Mouse (Mus musculus) limb, embryonic 11.5 days (tissue): ENCODE measurements around the gene Ttc39b. TPM values are rescaled to one million over a fixed set of nuclear protein-coding genes. Genes with fewer than 3 reads are reported as not detected.

ENCODE experiments used
- ATAC-seq: fragments of 200-750 bp; cut with Nextera tagmentation; 2 replicates; pipeline ENCODE4 v1.8.0; 2017; ENCODE audit warnings: low read depth; ENCODE audit not compliant: insufficient number of reproducible peaks, low FRiP score, low TSS enrichment
- DNase-seq: peaks from one replicate; pipeline ENCODE4 v3.0.0-alpha.2; 2015; ENCODE audit warnings: low spot score
- H3K27ac ChIP-seq: fragments of 300-500 bp; sonication (generic); replicated peaks from 2 replicates; pipeline ENCODE4 v1.5.1; 2014; ENCODE audit warnings: low read depth, mild to moderate bottlenecking, low read length
- H3K27me3 ChIP-seq: fragments of 300-500 bp; sonication (generic); 2 replicates; pipeline ENCODE4 v1.6.1; 2014; ENCODE audit warnings: mild to moderate bottlenecking, low read length, mixed read lengths; ENCODE audit not compliant: control insufficient read depth, insufficient read depth
- H3K36me3 ChIP-seq: fragments of 300-500 bp; sonication (generic); 2 replicates; pipeline ENCODE4 v1.6.1; 2014; ENCODE audit warnings: mild to moderate bottlenecking, low read length, moderate library complexity, mixed read lengths; ENCODE audit not compliant: control insufficient read depth, insufficient read depth
- H3K4me1 ChIP-seq: fragments of 300-500 bp; sonication (generic); 2 replicates; pipeline ENCODE4 v1.6.1; 2014; ENCODE audit warnings: low read length, mixed read lengths; ENCODE audit not compliant: control insufficient read depth, insufficient read depth
- H3K4me2 ChIP-seq: fragments of 300-500 bp; sonication (generic); 2 replicates; pipeline ENCODE4 v1.6.1; 2014; ENCODE audit warnings: low read depth, mild to moderate bottlenecking, moderate library complexity; ENCODE audit not compliant: severe bottlenecking
- H3K4me3 ChIP-seq: fragments of 300-500 bp; sonication (generic); 2 replicates; pipeline ENCODE4 v1.5.1; 2014; ENCODE audit warnings: low read depth, low read length
- H3K9ac ChIP-seq: fragments of 300-500 bp; sonication (generic); 2 replicates; pipeline ENCODE4 v1.6.1; 2014; ENCODE audit warnings: mild to moderate bottlenecking, low read length
- H3K9me3 ChIP-seq: fragments of 300-500 bp; sonication (generic); 2 replicates; pipeline ENCODE4 v1.6.1; 2016; ENCODE audit warnings: low read length; ENCODE audit not compliant: control insufficient read depth
- whole genome bisulfite sequencing: fragments of 180-500 bp; shearing (Covaris S2); extraction: QIAGEN DNeasy Blood & Tissue Kit; methylation state at CpG from one replicate; pipeline ENCODE4 v1.1.7; 2014; 5-methylcytosine and 5-hydroxymethylcytosine counted together
- polyA plus RNA-seq: library from polyadenylated mRNA; unstranded; fragments of >200 nt; fragmentation: Nextera tagmentation; extraction: Ambion mirVana; gene quantifications from 2 replicates; pipeline ENCODE4 v1.2.1, GENCODE M21; 2014

The Ttc39b gene
- polyA plus RNA-seq, 1 experiment from 2014 or later: 2.2 TPM

DNA sequence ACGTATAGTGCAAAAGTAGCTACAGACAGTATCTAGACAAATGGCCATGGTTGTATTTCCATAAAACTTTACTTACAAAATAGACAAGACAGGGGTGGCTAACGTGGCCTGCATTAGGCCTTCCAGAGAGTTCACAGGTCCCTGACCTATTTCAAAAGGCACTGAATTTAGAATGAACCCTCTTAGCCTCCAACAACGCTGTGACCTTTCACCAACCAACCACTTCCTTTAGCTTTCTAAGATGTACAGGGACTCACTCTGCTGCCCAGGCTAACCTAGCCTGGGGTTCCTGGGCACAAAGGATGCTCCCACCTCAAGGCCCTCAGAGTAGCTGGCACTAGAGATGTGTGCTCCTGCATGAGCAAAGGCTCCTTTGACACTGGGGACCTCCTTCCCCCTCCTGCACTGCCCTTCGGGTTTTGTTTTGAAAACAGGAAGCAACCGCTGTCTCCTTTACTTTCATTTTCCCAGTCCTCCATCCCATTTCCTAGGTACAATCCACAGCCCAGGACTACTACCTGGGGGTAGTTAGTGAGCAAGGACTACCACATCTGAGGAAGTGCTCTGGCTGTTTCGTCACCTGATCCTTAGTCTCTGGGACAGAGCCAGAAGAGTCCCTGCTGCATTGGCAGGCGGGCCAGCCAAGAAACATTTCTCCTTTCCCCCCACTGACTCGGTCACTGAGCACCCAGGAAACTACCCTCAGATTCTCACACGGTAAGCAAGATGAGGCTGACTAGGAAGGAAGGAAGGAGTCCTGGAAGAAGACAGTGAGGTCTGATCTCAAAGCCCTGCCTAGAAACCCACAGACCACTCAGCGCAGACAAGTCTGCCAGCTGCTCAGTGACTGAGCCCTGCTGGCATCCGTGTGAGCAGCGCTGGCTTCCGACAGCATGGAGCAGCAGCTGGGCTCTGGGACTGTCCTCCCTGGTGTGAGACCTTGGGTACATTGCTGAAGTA, 8.9 kb downstream of the Ttc39b start:
- no peak overlapping the region for H3K9ac ChIP-seq
- H3K27ac ChIP-seq: no peak overlapping the region
- 57% methylated on average over 13 of the region's 13 CpGs for WGBS
- ATAC-seq (no peak), DNase-seq (no peak)
- H3K27me3 ChIP-seq: no peaks in the 10 kb centered on the region
- H3K4me2 ChIP-seq: no peak overlapping the region
- H3K36me3 ChIP-seq: no peaks in the 10 kb centered on the region
- no peak overlapping the region for H3K4me3 ChIP-seq
- H3K4me1 ChIP-seq: peaks cover 10% of the 10 kb centered on the region; the same call in 1 of the 2 replicates
- no peaks in the 10 kb centered on the region for H3K9me3 ChIP-seq

DNA sequence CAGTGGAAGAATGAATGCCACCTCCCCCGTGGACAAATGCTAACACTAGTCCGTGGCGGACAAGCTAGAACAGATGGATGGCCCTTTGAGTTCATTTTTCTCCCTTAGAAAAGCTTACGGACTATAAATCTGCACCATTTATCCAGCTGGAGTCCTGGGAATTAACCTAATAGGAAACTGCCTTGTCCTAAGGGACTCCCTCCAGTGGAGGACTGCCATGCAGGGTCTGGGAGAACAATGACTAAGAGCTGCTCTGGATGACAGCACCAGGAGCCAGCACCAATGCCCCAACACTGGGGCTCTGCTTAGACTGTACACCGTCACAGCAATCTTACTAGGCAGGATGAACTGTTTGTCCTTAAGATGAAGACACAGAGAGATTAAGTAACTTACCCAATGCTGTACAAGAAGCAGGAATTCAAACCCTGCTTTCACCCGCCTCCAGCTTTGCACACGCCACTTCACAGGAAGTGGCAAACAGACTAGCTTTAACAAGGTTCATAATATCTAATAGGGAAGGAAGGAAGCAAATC, 9.7 kb downstream of the Ttc39b start:
- no peaks in the 10 kb centered on the region for H3K27me3 ChIP-seq
- no peaks in the 10 kb centered on the region for H3K9me3 ChIP-seq
- no peak overlapping the region for H3K4me2 ChIP-seq
- ATAC-seq (no peak), DNase-seq (no peak)
- H3K36me3 ChIP-seq: no peaks in the 10 kb centered on the region
- WGBS: 79% methylated on average over 7 of the region's 7 CpGs
- H3K27ac ChIP-seq: no peak overlapping the region
- H3K4me1 ChIP-seq: peaks cover 10% of the 10 kb centered on the region; the same call in 1 of the 2 replicates
- no peak overlapping the region for H3K4me3 ChIP-seq
- no peak overlapping the region for H3K9ac ChIP-seq

DNA sequence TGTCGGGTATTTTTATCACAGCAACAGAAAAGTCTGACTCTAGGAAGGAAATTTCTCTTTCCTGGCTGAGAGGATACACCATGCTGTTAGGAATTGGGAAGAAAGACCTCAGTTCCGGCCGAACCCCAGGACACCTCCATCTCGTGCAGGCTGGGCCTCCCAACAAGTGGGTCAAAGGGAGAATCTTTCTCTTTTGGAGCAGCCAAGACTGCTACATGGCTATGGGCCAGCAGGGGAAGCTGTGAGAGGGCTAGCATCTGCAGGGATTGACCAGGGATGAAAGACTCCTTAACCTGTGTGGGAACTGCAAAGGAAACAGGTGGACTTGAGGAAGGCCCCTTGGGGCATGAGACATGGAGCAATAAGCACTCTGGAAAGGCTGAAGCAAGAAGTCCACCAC, 11.7 kb downstream of the Ttc39b start:
- no peak overlapping the region for H3K4me2 ChIP-seq
- H3K4me3 ChIP-seq: no peak overlapping the region
- H3K27ac ChIP-seq: no peak overlapping the region
- no peak overlapping the region for H3K9ac ChIP-seq
- peaks cover 10% of the 10 kb centered on the region; the same call in 1 of the 2 replicates for H3K4me1 ChIP-seq
- ATAC-seq: no peak
- no peaks in the 10 kb centered on the region for H3K9me3 ChIP-seq
- no peaks in the 10 kb centered on the region for H3K27me3 ChIP-seq
- DNase-seq: no peak
- H3K36me3 ChIP-seq: no peaks in the 10 kb centered on the region
- WGBS: 82% methylated on average over 4 of the region's 4 CpGs

DNA sequence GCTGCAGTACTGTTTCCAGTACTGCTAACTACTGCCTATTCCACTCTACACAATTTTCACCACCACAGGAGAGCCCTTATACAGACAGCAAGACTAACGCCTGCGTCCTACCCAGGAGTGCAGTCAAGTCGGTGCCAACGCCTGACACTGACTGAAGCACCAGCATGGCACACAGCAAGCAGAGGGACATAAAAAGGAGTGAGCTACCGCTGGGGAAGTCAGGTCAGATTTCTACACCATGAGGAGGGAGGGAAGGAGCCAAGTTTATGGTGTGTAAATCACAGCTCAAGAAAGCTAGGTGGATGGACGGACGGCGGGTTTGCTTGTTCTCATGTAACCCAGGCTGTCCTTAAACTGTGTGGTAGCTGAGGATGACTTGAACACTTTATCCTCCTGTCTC, 12.6 kb downstream of the Ttc39b start:
- Histone ChIP-seq H3K4me2 (no peak overlapping the region), H3K27ac (no peak overlapping the region), H3K36me3 (no peaks in the 10 kb centered on the region), H3K27me3 (no peaks in the 10 kb centered on the region), H3K4me1 (peaks cover 10% of the 10 kb centered on the region; the same call in 1 of the 2 replicates), H3K9me3 (no peaks in the 10 kb centered on the region), H3K9ac (no peak overlapping the region), H3K4me3 (no peak overlapping the region)
- ATAC-seq: no peak
- WGBS: 77% methylated on average over 8 of the region's 8 CpGs
- DNase-seq: no peak

DNA sequence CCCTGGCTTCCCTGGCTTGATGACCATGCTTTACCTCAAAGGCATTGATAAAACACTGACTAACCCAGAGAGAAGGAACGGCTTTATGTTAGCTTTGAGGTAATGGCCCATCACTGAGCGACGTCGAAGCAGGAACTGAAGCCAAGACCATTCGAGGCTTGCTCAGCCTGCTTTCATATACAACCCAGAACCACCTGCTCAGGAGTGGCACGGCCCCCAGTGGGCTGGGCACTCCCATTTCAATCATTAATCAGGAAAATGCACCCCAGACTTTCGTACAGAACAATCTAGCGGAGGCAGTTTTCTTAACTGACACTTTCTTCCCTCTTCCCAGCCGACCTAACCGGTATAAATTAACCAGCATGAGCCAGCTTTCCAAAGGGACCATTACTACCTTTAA, 13.1 kb downstream of the Ttc39b start:
- ATAC-seq (no peak), DNase-seq (no peak)
- no peak overlapping the region for H3K4me3 ChIP-seq
- H3K9ac ChIP-seq: no peak overlapping the region
- peaks cover 10% of the 10 kb centered on the region; the same call in 1 of the 2 replicates for H3K4me1 ChIP-seq
- 83% methylated on average over 10 of the region's 10 CpGs for WGBS
- no peak overlapping the region for H3K4me2 ChIP-seq
- no peaks in the 10 kb centered on the region for H3K36me3 ChIP-seq
- no peaks in the 10 kb centered on the region for H3K27me3 ChIP-seq
- no peaks in the 10 kb centered on the region for H3K9me3 ChIP-seq
- no peak overlapping the region for H3K27ac ChIP-seq

DNA sequence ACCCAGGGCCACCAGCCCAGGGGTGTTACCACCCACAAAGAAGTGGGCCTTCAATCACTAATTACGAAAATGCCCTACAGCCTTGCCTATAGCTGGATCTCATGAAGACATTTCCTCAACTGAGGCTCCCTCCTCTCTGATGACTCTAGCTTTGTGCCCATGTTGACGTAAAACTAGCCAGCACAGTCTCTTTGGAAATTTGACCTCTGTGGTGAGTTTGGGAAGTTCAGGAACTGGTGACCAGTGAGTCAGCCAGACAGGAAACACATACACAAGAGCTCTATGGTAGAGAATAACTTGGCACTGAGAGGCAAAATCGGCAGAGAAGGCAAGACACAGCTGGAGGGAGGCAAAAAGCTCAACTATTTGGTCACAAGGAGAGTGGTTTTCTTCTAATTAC, 15.1 kb downstream of the Ttc39b start:
- no peaks in the 10 kb centered on the region for H3K9me3 ChIP-seq
- ATAC-seq (no peak), DNase-seq (no peak)
- H3K36me3 ChIP-seq: no peaks in the 10 kb centered on the region
- H3K4me3 ChIP-seq: no peak overlapping the region
- H3K27ac ChIP-seq: no peak overlapping the region
- H3K9ac ChIP-seq: no peak overlapping the region
- no peaks in the 10 kb centered on the region for H3K4me1 ChIP-seq
- 71% methylated on average over 3 of the region's 3 CpGs for WGBS
- no peak overlapping the region for H3K4me2 ChIP-seq
- H3K27me3 ChIP-seq: no peaks in the 10 kb centered on the region

DNA sequence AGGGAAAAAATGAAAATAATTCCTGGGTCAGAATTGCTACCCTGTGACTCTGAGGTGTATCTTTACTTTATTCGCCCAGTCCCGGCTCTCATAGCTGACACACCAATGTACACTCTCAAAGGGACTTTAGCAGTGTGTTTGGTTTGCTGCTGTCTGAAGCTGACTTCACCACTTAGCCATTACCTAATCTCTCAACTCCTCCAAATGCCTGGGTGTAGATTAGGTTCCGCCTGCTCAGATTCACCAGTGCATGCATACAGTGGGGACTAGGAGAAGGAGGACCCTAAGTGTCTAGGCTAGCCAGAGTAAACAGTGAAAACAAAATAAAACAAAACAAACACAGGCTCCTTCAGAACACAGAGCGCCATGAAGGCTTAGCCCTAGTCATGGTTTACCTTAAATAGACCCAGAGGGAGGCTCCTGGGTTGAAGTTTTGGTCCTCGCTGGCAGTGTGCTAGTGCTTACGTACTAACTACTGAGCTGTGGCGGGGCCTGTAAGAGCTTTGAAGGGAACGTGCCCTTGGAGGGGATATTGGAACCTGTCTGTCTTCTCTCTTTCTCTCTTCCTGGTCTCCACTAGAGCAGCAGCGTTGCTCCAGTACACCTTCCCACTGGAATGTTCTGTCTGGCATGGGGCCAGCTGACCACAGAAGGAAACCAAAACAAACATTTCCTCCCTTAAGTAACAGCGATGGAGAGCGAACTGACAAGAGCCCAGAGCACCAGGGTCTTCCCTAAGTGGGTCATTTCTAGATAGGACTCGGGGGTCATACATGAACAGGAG, 16.2 kb downstream of the Ttc39b start:
- Histone ChIP-seq H3K4me3 (no peak overlapping the region), H3K4me2 (no peak overlapping the region), H3K9me3 (no peaks in the 10 kb centered on the region), H3K27me3 (no peaks in the 10 kb centered on the region), H3K9ac (no peak overlapping the region), H3K36me3 (no peaks in the 10 kb centered on the region), H3K4me1 (no peaks in the 10 kb centered on the region), H3K27ac (no peak overlapping the region)
- ATAC-seq (no peak), DNase-seq (no peak)
- WGBS: 76% methylated on average over 12 of the region's 12 CpGs

DNA sequence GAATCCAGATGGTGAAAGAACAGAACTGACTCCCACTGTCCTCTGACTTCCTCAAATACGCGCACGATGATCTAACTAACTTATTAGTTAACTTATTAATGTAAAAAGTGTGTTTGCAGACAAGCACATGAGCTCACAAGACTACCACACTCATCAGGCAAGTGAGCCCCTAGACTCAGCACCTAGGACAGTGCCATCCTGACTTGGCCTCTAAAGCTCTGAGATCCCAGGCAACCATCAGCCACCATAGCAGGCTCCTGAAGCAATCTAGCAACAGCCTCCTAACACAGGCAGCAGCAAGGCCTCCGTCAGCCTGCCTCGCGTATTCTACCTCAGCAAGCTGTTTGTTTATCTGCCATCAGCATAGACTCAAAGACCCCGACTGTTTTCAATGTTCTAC, 17.2 kb downstream of the Ttc39b start:
- no peak overlapping the region for H3K27ac ChIP-seq
- H3K4me1 ChIP-seq: no peaks in the 10 kb centered on the region
- no peak overlapping the region for H3K4me3 ChIP-seq
- DNase-seq (no peak), ATAC-seq (no peak)
- no peaks in the 10 kb centered on the region for H3K9me3 ChIP-seq
- WGBS: 82% methylated on average over 7 of the region's 7 CpGs
- no peak overlapping the region for H3K9ac ChIP-seq
- H3K27me3 ChIP-seq: no peaks in the 10 kb centered on the region
- no peaks in the 10 kb centered on the region for H3K36me3 ChIP-seq
- H3K4me2 ChIP-seq: no peak overlapping the region
